Mouse (Mus musculus): ENCODE measurements around the gene N4bp2. TPM values are rescaled to one million over a fixed set of nuclear protein-coding genes. Genes with fewer than 3 reads are reported as not detected.

The N4bp2 gene
- polyA plus RNA-seq, 1 experiment from 2014 or later = 14.2 TPM

DNA sequence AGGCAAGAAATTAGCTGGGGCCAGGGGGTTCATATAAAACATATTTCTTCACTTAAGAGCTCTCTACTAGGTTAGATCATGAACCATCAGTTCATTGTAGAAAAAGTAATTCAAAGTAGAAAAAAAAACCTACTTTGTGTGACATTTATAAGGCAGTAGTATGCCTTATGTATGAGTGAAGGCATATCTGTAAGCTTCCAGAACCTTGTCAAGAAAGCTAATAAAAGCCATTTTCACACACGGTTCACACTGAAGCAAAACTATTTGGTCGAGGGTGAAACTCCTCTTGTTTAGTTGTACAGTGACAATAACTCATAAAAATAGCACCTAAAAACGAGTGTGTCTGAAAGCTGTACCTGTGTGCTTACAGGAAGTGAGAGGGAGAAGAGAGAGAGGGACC is 92.2 kb downstream of the N4bp2 start:
- H3K36me3 ChIP-seq (ENCODE audit: control insufficient read depth, insufficient read depth, low read length) = no peaks in the 10 kb centered on the region
- H3K4me3 ChIP-seq (ENCODE audit: low read depth, low read length) = no peak overlapping the region
- H3K9ac ChIP-seq (ENCODE audit: low read depth, low read length) = no peak overlapping the region
- no peaks in the 10 kb centered on the region for H3K4me1 ChIP-seq (ENCODE audit: control insufficient read depth, insufficient read depth, low read length)
- H3K4me2 ChIP-seq (ENCODE audit: low read length) = no peak overlapping the region
- H3K27me3 ChIP-seq (ENCODE audit: control insufficient read depth, insufficient read depth, low read depth, low read length) = no peaks in the 10 kb centered on the region
- 80% methylated on average over 3 of the region's 3 CpGs for WGBS
- H3K9me3 ChIP-seq (replicated peaks; ENCODE audit: control insufficient read depth, low read length, poor library complexity, severe bottlenecking) = no peaks in the 10 kb centered on the region
- ATAC-seq = no peak
- H3K27ac ChIP-seq (ENCODE audit: low read length) = no peak overlapping the region

GRCm38 (mm10) chr5:65856591-65857411 is 93.5 kb downstream of the N4bp2 start:
- Histone ChIP-seq H3K4me2 (ENCODE audit: low read length) (no peak overlapping the region), H3K27ac (ENCODE audit: low read length) (no peak overlapping the region), H3K27me3 (ENCODE audit: control insufficient read depth, insufficient read depth, low read depth, low read length) (no peaks in the 10 kb centered on the region), H3K9ac (ENCODE audit: low read depth, low read length) (no peak overlapping the region), H3K9me3 (replicated peaks; ENCODE audit: control insufficient read depth, low read length, poor library complexity, severe bottlenecking) (no peaks in the 10 kb centered on the region), H3K36me3 (ENCODE audit: control insufficient read depth, insufficient read depth, low read length) (no peaks in the 10 kb centered on the region), H3K4me1 (ENCODE audit: control insufficient read depth, insufficient read depth, low read length) (no peaks in the 10 kb centered on the region), H3K4me3 (ENCODE audit: low read depth, low read length) (no peak overlapping the region)
- ATAC-seq = no peak
- 79% methylated on average over 14 of the region's 17 CpGs for WGBS

GRCm38 (mm10) chr5:65857935-65858334 is 94.6 kb downstream of the N4bp2 start:
- no peaks in the 10 kb centered on the region for H3K36me3 ChIP-seq (ENCODE audit: control insufficient read depth, insufficient read depth, low read length)
- no peaks in the 10 kb centered on the region for H3K9me3 ChIP-seq (replicated peaks; ENCODE audit: control insufficient read depth, low read length, poor library complexity, severe bottlenecking)
- H3K9ac ChIP-seq (ENCODE audit: low read depth, low read length) = no peak overlapping the region
- no peak overlapping the region for H3K4me3 ChIP-seq (ENCODE audit: low read depth, low read length)
- H3K4me1 ChIP-seq (ENCODE audit: control insufficient read depth, insufficient read depth, low read length) = no peaks in the 10 kb centered on the region
- H3K4me2 ChIP-seq (ENCODE audit: low read length) = no peak overlapping the region
- no peaks in the 10 kb centered on the region for H3K27me3 ChIP-seq (ENCODE audit: control insufficient read depth, insufficient read depth, low read depth, low read length)
- ATAC-seq = no peak
- WGBS = 79% methylated on average over 12 of the region's 12 CpGs
- H3K27ac ChIP-seq (ENCODE audit: low read length) = no peak overlapping the region

- Histone ChIP-seq H3K27me3 (ENCODE audit: control insufficient read depth, insufficient read depth, low read depth, low read length) (no peaks in the 10 kb centered on the region), H3K9me3 (replicated peaks; ENCODE audit: control insufficient read depth, low read length, poor library complexity, severe bottlenecking) (no peaks in the 10 kb centered on the region), H3K36me3 (ENCODE audit: control insufficient read depth, insufficient read depth, low read length) (no peaks in the 10 kb centered on the region), H3K4me3 (ENCODE audit: low read depth, low read length) (no peak overlapping the region), H3K4me1 (ENCODE audit: control insufficient read depth, insufficient read depth, low read length) (no peaks in the 10 kb centered on the region), H3K27ac (ENCODE audit: low read length) (no peak overlapping the region), H3K4me2 (ENCODE audit: low read length) (no peak overlapping the region), H3K9ac (ENCODE audit: low read depth, low read length) (no peak overlapping the region)
- 98% methylated on average over 4 of the region's 6 CpGs for WGBS
- ATAC-seq = no peak
Measured at GRCm38 (mm10) chr5:65858355-65858754, 95.0 kb downstream of the N4bp2 start.

GRCm38 (mm10) chr5:65858898-65859297 is 95.6 kb downstream of the N4bp2 start:
- no peak overlapping the region for H3K4me3 ChIP-seq (ENCODE audit: low read depth, low read length)
- 79% methylated on average over 12 of the region's 12 CpGs for WGBS
- H3K27me3 ChIP-seq (ENCODE audit: control insufficient read depth, insufficient read depth, low read depth, low read length) = no peaks in the 10 kb centered on the region
- H3K27ac ChIP-seq (ENCODE audit: low read length) = no peak overlapping the region
- H3K4me1 ChIP-seq (ENCODE audit: control insufficient read depth, insufficient read depth, low read length) = no peaks in the 10 kb centered on the region
- no peak for ATAC-seq
- no peak overlapping the region for H3K9ac ChIP-seq (ENCODE audit: low read depth, low read length)
- no peaks in the 10 kb centered on the region for H3K9me3 ChIP-seq (replicated peaks; ENCODE audit: control insufficient read depth, low read length, poor library complexity, severe bottlenecking)
- H3K4me2 ChIP-seq (ENCODE audit: low read length) = no peak overlapping the region
- H3K36me3 ChIP-seq (ENCODE audit: control insufficient read depth, insufficient read depth, low read length) = no peaks in the 10 kb centered on the region

DNA sequence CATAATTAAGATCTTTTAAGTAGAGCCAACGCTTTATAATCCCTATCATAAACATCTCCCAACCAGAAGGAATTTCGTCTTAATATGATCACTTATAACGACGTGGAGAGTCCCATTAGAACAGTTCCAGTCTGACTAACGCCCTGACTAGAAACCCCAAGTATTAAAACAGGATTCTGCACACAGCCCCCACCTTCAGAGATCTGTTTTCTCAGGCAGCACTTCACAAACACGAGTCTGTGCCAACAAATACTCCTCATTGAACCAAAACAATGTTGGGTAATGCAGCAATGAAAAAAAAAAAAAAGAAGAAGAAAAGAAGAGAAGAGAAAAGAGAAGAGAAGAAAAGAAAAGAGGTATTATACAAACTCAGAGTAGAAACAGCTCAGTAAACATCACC is 96.1 kb downstream of the N4bp2 start:
- 64% methylated on average over 6 of the region's 6 CpGs for whole genome bisulfite sequencing
- Histone ChIP-seq H3K4me1 (ENCODE audit: control insufficient read depth, insufficient read depth, low read length) (no peaks in the 10 kb centered on the region), H3K4me2 (ENCODE audit: low read length) (no peak overlapping the region), H3K9ac (ENCODE audit: low read depth, low read length) (no peak overlapping the region), H3K4me3 (ENCODE audit: low read depth, low read length) (no peak overlapping the region), H3K27ac (ENCODE audit: low read length) (no peak overlapping the region), H3K9me3 (replicated peaks; ENCODE audit: control insufficient read depth, low read length, poor library complexity, severe bottlenecking) (no peaks in the 10 kb centered on the region), H3K36me3 (ENCODE audit: control insufficient read depth, insufficient read depth, low read length) (no peaks in the 10 kb centered on the region), H3K27me3 (ENCODE audit: control insufficient read depth, insufficient read depth, low read depth, low read length) (no peaks in the 10 kb centered on the region)
- no peak for ATAC-seq

GRCm38 (mm10) chr5:65860281-65861000 is 97.1 kb downstream of the N4bp2 start:
- Histone ChIP-seq H3K4me2 (ENCODE audit: low read length) (no peak overlapping the region), H3K36me3 (ENCODE audit: control insufficient read depth, insufficient read depth, low read length) (no peaks in the 10 kb centered on the region), H3K27ac (ENCODE audit: low read length) (no peak overlapping the region), H3K4me1 (ENCODE audit: control insufficient read depth, insufficient read depth, low read length) (no peaks in the 10 kb centered on the region), H3K9ac (ENCODE audit: low read depth, low read length) (no peak overlapping the region), H3K4me3 (ENCODE audit: low read depth, low read length) (no peak overlapping the region), H3K27me3 (ENCODE audit: control insufficient read depth, insufficient read depth, low read depth, low read length) (no peaks in the 10 kb centered on the region), H3K9me3 (replicated peaks; ENCODE audit: control insufficient read depth, low read length, poor library complexity, severe bottlenecking) (no peaks in the 10 kb centered on the region)
- no peak for ATAC-seq
- 78% methylated on average over 12 of the region's 12 CpGs for whole genome bisulfite sequencing

- Histone ChIP-seq H3K4me2 (ENCODE audit: low read length) (no peak within 1 kb of the TSS), H3K4me3 (ENCODE audit: low read depth, low read length) (no peak within 1 kb of the TSS), H3K36me3 (ENCODE audit: control insufficient read depth, insufficient read depth, low read length) (no peaks in the 10 kb centered on the region), H3K4me1 (ENCODE audit: control insufficient read depth, insufficient read depth, low read length) (no peaks in the 10 kb centered on the region), H3K9ac (ENCODE audit: low read depth, low read length) (no peak within 1 kb of the TSS), H3K27me3 (ENCODE audit: control insufficient read depth, insufficient read depth, low read depth, low read length) (no peaks in the 10 kb centered on the region), H3K27ac (ENCODE audit: low read length) (no peak within 1 kb of the TSS), H3K9me3 (replicated peaks; ENCODE audit: control insufficient read depth, low read length, poor library complexity, severe bottlenecking) (no peaks in the 10 kb centered on the region)
- no peak for ATAC-seq
- 87% methylated on average over 10 of the region's 10 CpGs for WGBS
Measured at GRCm38 (mm10) chr5:65861154-65861944, 98.0 kb downstream of the N4bp2 start, which contains the start of gene Rhoh. TSS of gene Rhoh (plus strand) at chr5:65861213.
